In genomic region chr13:60417436-60418158, GRCm38 (mm10) we compare ENCODE assay signal across 9 mouse cellular contexts.
DNase-seq lines count a peak whose midpoint lies in the region; ATAC-seq and TF ChIP-seq lines count a peak whose summit lies in the region.
"Had no signal": no experiment of that assay in that cellular context is flagged by ENCODE, and none has a peak within 500 bp of the region (broad histone marks: within the 10 kb centered on the region; RNA-seq: fewer than 3 reads in every experiment).

No protein-coding gene starts in this region.

- H3K27ac ChIP-seq in heart, embryonic 12.5 days (ENCODE audit: poor library complexity, severe bottlenecking): no peak overlapping the region
- H3K27ac ChIP-seq in heart, embryonic 13.5 days (replicated peaks): peak overlapping the region; percentile 66
- H3K27ac ChIP-seq in limb, embryonic 15.5 days: peak overlapping the region; percentile 87
- no peak overlapping the region for H3K27ac ChIP-seq in thymus, adult 2 months (ENCODE audit: control insufficient read depth, insufficient read depth, low read length)
- H3K27ac ChIP-seq: lung, embryonic 15.5 days had no signal

- no peaks in the 10 kb centered on the region for H3K9me3 ChIP-seq in heart, embryonic 12.5 days (replicated peaks)
- H3K9me3 ChIP-seq in heart, embryonic 13.5 days: 0 out of 2 replicates have a peak, but pooled peaks cover 3% of the 10 kb centered on the region
- H3K9me3 ChIP-seq in limb, embryonic 15.5 days: no peaks in the 10 kb centered on the region
- H3K9me3 ChIP-seq: lung, embryonic 15.5 days had no signal

- H3K4me3 ChIP-seq in heart, embryonic 12.5 days: no peak overlapping the region
- H3K4me3 ChIP-seq in heart, embryonic 13.5 days: no peak overlapping the region
- no peak overlapping the region for H3K4me3 ChIP-seq in limb, embryonic 15.5 days
- no peak overlapping the region for H3K4me3 ChIP-seq in thymus, adult 2 months (ENCODE audit: control insufficient read depth, insufficient read depth, low read length)
- H3K4me3 ChIP-seq: lung, embryonic 15.5 days had no signal

- H3K4me1 ChIP-seq in heart, embryonic 12.5 days (replicated peaks): peaks cover 20% of the 10 kb centered on the region
- H3K4me1 ChIP-seq in heart, embryonic 13.5 days: peaks cover 24% of the 10 kb centered on the region
- peaks cover 48% of the 10 kb centered on the region for H3K4me1 ChIP-seq in limb, embryonic 15.5 days
- no peaks in the 10 kb centered on the region for H3K4me1 ChIP-seq in thymus, adult 2 months (replicated peaks; ENCODE audit: control insufficient read depth, insufficient read depth, low read length)

- ATAC-seq in heart, embryonic 12.5 days (ENCODE audit: insufficient number of reproducible peaks, low FRiP score): no peak
- ATAC-seq in heart, embryonic 13.5 days (ENCODE audit: extremely low read depth, insufficient number of reproducible peaks, low FRiP score, low TSS enrichment): no peak
- ATAC-seq in limb, embryonic 15.5 days (ENCODE audit: insufficient number of reproducible peaks, low FRiP score, low TSS enrichment, low read depth): peak; percentile 89
- no peak for ATAC-seq in megakaryocyte-erythroid progenitor cell, adult 5-6 weeks (replicated peaks; ENCODE audit: low FRiP score, low TSS enrichment, poor library complexity, severe bottlenecking)

- no peak for TF ChIP-seq CTCF in thymus, adult 2 months (IDR thresholded peaks at IDR 0.05; ENCODE audit: borderline replicate concordance, control insufficient read depth, extremely low read depth, insufficient read depth, low read length, poor library complexity)

- 76% methylated on average over 14 of the region's 14 CpGs for WGBS in heart, embryonic 12.5 days
- 58% methylated on average over 14 of the region's 14 CpGs for WGBS in heart, embryonic 13.5 days
- 44% methylated on average over 14 of the region's 14 CpGs for WGBS in limb, embryonic 15.5 days
- 91% methylated on average over 14 of the region's 14 CpGs for WGBS in thymus, adult 2 months

- no peak for TF ChIP-seq POLR2A in thymus, adult 2 months (IDR thresholded peaks at IDR 0.05; ENCODE audit: control insufficient read depth, extremely low read depth, insufficient read depth, low read length, poor library complexity)

- no peak overlapping the region for H3K4me2 ChIP-seq in heart, embryonic 12.5 days
- H3K4me2 ChIP-seq in heart, embryonic 13.5 days: no peak overlapping the region
- no peak overlapping the region for H3K4me2 ChIP-seq in limb, embryonic 15.5 days
- H3K4me2 ChIP-seq: lung, embryonic 15.5 days had no signal

- DNase-seq in heart, adult 18-20 months: peak; percentile 77 to 89
- DNase-seq in adrenal gland, postnatal 36 days: peak; percentile 73 to 79
- DNase-seq in thymus, adult 2 months: no peak
- DNase-seq in cerebellum, adult 9-10 months: no peak

- no peak overlapping the region for H3K9ac ChIP-seq in heart, embryonic 12.5 days
- H3K9ac ChIP-seq in heart, embryonic 13.5 days: no peak overlapping the region
- no peak overlapping the region for H3K9ac ChIP-seq in limb, embryonic 15.5 days
- H3K9ac ChIP-seq: lung, embryonic 15.5 days had no signal

- H3K27me3 ChIP-seq in heart, embryonic 12.5 days (replicated peaks): no peaks in the 10 kb centered on the region
- H3K27me3 ChIP-seq in heart, embryonic 13.5 days (replicated peaks): no peaks in the 10 kb centered on the region
- H3K27me3 ChIP-seq in limb, embryonic 15.5 days: no peaks in the 10 kb centered on the region
- no peaks in the 10 kb centered on the region for H3K27me3 ChIP-seq in thymus, adult 2 months (ENCODE audit: control insufficient read depth, insufficient read depth, low read length)
- H3K27me3 ChIP-seq: lung, embryonic 15.5 days had no signal

- H3K36me3 ChIP-seq in heart, embryonic 12.5 days: no peaks in the 10 kb centered on the region
- H3K36me3 ChIP-seq in heart, embryonic 13.5 days: no peaks in the 10 kb centered on the region
- H3K36me3 ChIP-seq in limb, embryonic 15.5 days: no peaks in the 10 kb centered on the region
- H3K36me3 ChIP-seq in thymus, adult 2 months (ENCODE audit: control insufficient read depth, insufficient read depth, low read length): no peaks in the 10 kb centered on the region
- H3K36me3 ChIP-seq: lung, embryonic 15.5 days had no signal

Comparison
In these comparisons a context has a peak if more than half of its experiments do, and no peak if none do; other contexts are left out.
1. H3K27ac ChIP-seq: peak in heart, embryonic 13.5 days (single experiment) and limb, embryonic 15.5 days (single experiment); none in heart, embryonic 12.5 days (single experiment) and thymus, adult 2 months (single experiment).
2. DNase-seq: peak in heart, adult 18-20 months (2 of 2) and adrenal gland, postnatal 36 days (2 of 2); none in thymus, adult 2 months (single experiment) and cerebellum, adult 9-10 months (single experiment).